Mouse (Mus musculus) liver, embryonic 14.5 days (tissue): ENCODE data around the gene Zfp385b.
"Not testable (repeated sequence)": the region's sequence is repeated elsewhere in the genome, so short reads cannot be mapped to it uniquely, and the experiment has no call there.

Experiments
- CTCF ChIP-seq: IDR thresholded peaks from 2 replicates; pipeline ENCODE4 v1.5.1; 2016; ENCODE audit warnings: antibody characterized with exemption, low read depth, control low read depth
- EP300 ChIP-seq: IDR thresholded peaks from 2 replicates; pipeline ENCODE4 v1.6.1; 2016; ENCODE audit warnings: antibody characterized with exemption, low read depth

- TF ChIP-seq CTCF, EP300: not testable (repeated sequence)
These were observed 369.4 kb downstream of the Zfp385b start for GRCm38 (mm10) chr2:77450017-77450416.
